Mouse (Mus musculus): ENCODE measurements at regions not wholly inside any gene's neighbourhood (a gene's known extent, or its start where the extent isn't known, plus 50 kb on each side); places are given as distances from the start of the nearest gene placed in this dataset.

DNA sequence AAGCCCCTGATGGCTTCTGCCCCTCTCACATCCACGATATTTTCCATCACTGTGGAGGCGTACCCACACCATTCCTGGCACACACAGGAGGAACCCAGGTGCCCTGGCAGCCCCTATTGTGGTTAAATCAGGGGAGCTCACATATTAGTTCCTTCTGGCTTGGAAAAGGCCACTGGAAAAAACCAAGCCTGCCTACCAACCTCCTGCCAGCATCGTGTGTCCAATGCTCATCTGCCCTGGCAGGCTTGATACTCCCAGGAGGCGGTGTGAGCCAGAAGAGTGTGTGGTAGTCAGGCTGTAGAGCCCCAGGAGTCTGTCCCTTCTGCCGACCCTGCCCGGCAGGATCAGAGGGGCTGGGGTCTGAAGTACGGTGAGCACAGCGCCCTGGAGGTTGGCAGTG lies 104.7 kb upstream of the Aldh1a3 start:
- TF ChIP-seq POLR2A (IDR thresholded peaks at IDR 0.05; ENCODE audit: borderline replicate concordance, extremely low read depth, insufficient read depth, insufficient read length) = no peak
- Histone ChIP-seq H3K9ac (ENCODE audit: low read depth, low read length, severe bottlenecking) (no peak overlapping the region), H3K4me3 (replicated peaks; ENCODE audit: low read length) (no peak overlapping the region), H3K4me2 (replicated peaks; ENCODE audit: low read depth, low read length, severe bottlenecking) (no peak overlapping the region), H3K4me1 (ENCODE audit: control insufficient read depth, insufficient read depth, low read length) (no peaks in the 10 kb centered on the region), H3K9me3 (ENCODE audit: control insufficient read depth, low read length) (no peaks in the 10 kb centered on the region), H3K36me3 (ENCODE audit: control insufficient read depth, insufficient read depth, low read length) (no peaks in the 10 kb centered on the region), H3K27me3 (ENCODE audit: control insufficient read depth, insufficient read depth, low read length) (no peaks in the 10 kb centered on the region), H3K27ac (replicated peaks; ENCODE audit: low read depth, low read length) (no peak overlapping the region)
- 81% methylated on average over 8 of the region's 8 CpGs for WGBS
- no peak for ATAC-seq (ENCODE audit: low FRiP score, low read depth)
- DNase-seq (ENCODE audit: low spot score) = no peak

DNA sequence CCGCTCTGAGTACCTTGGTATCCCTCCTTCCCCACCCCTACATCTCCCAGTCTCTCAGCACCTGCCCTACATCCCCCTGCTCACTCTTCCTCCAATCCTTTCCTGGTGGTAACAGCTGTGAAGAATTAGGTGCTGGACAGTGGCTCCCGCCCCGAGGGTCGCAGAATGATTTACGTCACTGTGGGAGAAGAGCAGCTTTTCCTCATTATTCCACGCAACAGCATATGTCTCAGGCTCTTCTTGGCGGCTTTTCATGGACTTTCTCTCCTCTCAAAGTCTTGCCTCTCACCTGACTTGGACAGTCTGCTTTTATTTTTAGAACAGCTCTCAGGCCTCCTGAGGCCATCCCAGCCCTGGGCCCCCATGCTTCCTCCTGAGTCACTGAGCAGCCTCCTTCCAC lies 103.8 kb upstream of the Aldh1a3 start:
- ATAC-seq (ENCODE audit: low FRiP score, low read depth) = no peak
- Histone ChIP-seq H3K27ac (replicated peaks; ENCODE audit: low read depth, low read length) (no peak overlapping the region), H3K4me1 (ENCODE audit: control insufficient read depth, insufficient read depth, low read length) (no peaks in the 10 kb centered on the region), H3K27me3 (ENCODE audit: control insufficient read depth, insufficient read depth, low read length) (no peaks in the 10 kb centered on the region), H3K4me3 (replicated peaks; ENCODE audit: low read length) (no peak overlapping the region), H3K9ac (ENCODE audit: low read depth, low read length, severe bottlenecking) (no peak overlapping the region), H3K4me2 (replicated peaks; ENCODE audit: low read depth, low read length, severe bottlenecking) (no peak overlapping the region), H3K9me3 (ENCODE audit: control insufficient read depth, low read length) (no peaks in the 10 kb centered on the region), H3K36me3 (ENCODE audit: control insufficient read depth, insufficient read depth, low read length) (no peaks in the 10 kb centered on the region)
- WGBS = 16% methylated on average over 7 of the region's 7 CpGs
- TF ChIP-seq POLR2A (IDR thresholded peaks at IDR 0.05; ENCODE audit: borderline replicate concordance, extremely low read depth, insufficient read depth, insufficient read length) = no peak
- no peak for DNase-seq (ENCODE audit: low spot score)

DNA sequence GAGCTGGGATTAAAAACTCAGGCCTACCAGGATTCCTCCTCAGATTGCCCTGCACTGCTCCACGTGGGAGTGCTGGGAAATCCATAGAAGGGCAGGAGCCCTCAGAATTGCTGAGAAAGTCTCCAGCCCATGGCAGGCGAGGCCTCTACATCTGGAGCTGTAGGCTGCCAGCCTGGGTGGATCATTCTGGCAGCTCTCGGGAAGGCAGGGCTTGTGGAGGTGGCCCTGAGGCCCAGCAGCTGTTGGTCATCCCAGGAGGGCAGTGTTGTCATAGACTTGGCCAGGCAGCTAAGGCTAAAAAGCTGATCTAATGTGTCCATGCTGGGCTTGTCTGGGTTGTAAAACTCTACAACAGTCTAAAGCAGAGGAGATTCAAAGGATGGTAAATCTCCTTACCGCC lies 101.6 kb upstream of the Aldh1a3 start:
- no peak overlapping the region for H3K9ac ChIP-seq (ENCODE audit: low read depth, low read length, severe bottlenecking)
- no peaks in the 10 kb centered on the region for H3K9me3 ChIP-seq (ENCODE audit: control insufficient read depth, low read length)
- WGBS = 62% methylated on average over 4 of the region's 4 CpGs
- no peak for ATAC-seq (ENCODE audit: low FRiP score, low read depth)
- no peaks in the 10 kb centered on the region for H3K36me3 ChIP-seq (ENCODE audit: control insufficient read depth, insufficient read depth, low read length)
- H3K4me3 ChIP-seq (replicated peaks; ENCODE audit: low read length) = no peak overlapping the region
- H3K4me2 ChIP-seq (replicated peaks; ENCODE audit: low read depth, low read length, severe bottlenecking) = no peak overlapping the region
- no peaks in the 10 kb centered on the region for H3K27me3 ChIP-seq (ENCODE audit: control insufficient read depth, insufficient read depth, low read length)
- H3K4me1 ChIP-seq (ENCODE audit: control insufficient read depth, insufficient read depth, low read length) = 0 out of 2 replicates have a peak, but pooled peaks cover 2% of the 10 kb centered on the region
- H3K27ac ChIP-seq (replicated peaks; ENCODE audit: low read depth, low read length) = no peak overlapping the region
- DNase-seq (ENCODE audit: low spot score) = no peak
- no peak for TF ChIP-seq POLR2A (IDR thresholded peaks at IDR 0.05; ENCODE audit: borderline replicate concordance, extremely low read depth, insufficient read depth, insufficient read length)

DNA sequence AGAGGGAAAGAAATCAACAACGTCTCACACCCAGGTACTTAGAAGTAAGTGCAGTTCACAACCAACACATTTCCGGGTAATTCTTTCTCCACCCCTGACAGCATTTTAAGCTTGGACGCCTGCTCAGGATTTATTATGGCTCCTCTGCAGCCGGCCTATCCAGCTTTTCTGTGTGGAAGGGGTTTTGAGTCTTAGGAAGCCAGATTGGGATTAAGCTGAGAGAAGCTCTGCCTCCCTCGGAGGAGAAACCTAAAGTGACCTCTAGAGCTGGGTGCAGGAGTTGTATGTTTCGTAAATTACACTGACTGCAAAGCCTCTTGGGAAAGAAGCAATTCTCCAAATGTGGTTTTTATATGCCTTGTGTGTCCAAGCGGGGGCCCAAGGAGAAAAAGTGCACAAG lies 96.6 kb upstream of the Aldh1a3 start:
- Histone ChIP-seq H3K36me3 (ENCODE audit: control insufficient read depth, insufficient read depth, low read length) (no peaks in the 10 kb centered on the region), H3K4me3 (replicated peaks; ENCODE audit: low read length) (no peak overlapping the region), H3K9me3 (ENCODE audit: control insufficient read depth, low read length) (no peaks in the 10 kb centered on the region), H3K9ac (ENCODE audit: low read depth, low read length, severe bottlenecking) (no peak overlapping the region), H3K27ac (replicated peaks; ENCODE audit: low read depth, low read length) (no peak overlapping the region), H3K4me2 (replicated peaks; ENCODE audit: low read depth, low read length, severe bottlenecking) (no peak overlapping the region), H3K4me1 (ENCODE audit: control insufficient read depth, insufficient read depth, low read length) (0 out of 2 replicates have a peak, but pooled peaks cover 2% of the 10 kb centered on the region), H3K27me3 (ENCODE audit: control insufficient read depth, insufficient read depth, low read length) (no peaks in the 10 kb centered on the region)
- DNase-seq (ENCODE audit: low spot score) (no peak), ATAC-seq (ENCODE audit: low FRiP score, low read depth) (no peak)
- 41% methylated on average over 7 of the region's 7 CpGs for WGBS
- TF ChIP-seq POLR2A (IDR thresholded peaks at IDR 0.05; ENCODE audit: borderline replicate concordance, extremely low read depth, insufficient read depth, insufficient read length) = no peak

DNA sequence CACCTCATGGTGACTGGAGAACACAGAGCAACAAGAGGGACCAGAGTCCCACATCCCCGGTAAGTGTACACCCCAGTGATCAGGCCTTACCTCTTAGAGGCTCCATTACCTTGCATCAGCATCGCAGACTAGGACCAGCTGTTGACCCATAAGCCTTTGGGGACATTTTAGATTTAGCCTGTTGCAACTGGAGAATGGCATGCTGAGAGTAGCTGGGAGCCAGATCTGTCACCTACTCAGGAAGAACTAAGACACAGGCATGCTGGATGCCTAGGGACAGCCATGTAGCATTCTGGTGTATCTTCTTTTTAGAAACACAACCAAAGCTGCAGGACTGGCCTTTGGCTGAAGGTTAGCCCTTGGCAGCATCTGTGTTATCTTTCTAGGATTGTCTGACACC lies 94.2 kb upstream of the Aldh1a3 start:
- DNase-seq (ENCODE audit: low spot score) (no peak), ATAC-seq (ENCODE audit: low FRiP score, low read depth) (no peak)
- Histone ChIP-seq H3K9ac (ENCODE audit: low read depth, low read length, severe bottlenecking) (no peak overlapping the region), H3K27me3 (ENCODE audit: control insufficient read depth, insufficient read depth, low read length) (no peaks in the 10 kb centered on the region), H3K4me3 (replicated peaks; ENCODE audit: low read length) (no peak overlapping the region), H3K27ac (replicated peaks; ENCODE audit: low read depth, low read length) (no peak overlapping the region), H3K9me3 (ENCODE audit: control insufficient read depth, low read length) (no peaks in the 10 kb centered on the region), H3K4me1 (ENCODE audit: control insufficient read depth, insufficient read depth, low read length) (0 out of 2 replicates have a peak, but pooled peaks cover 2% of the 10 kb centered on the region), H3K4me2 (replicated peaks; ENCODE audit: low read depth, low read length, severe bottlenecking) (no peak overlapping the region), H3K36me3 (ENCODE audit: control insufficient read depth, insufficient read depth, low read length) (no peaks in the 10 kb centered on the region)
- no peak for TF ChIP-seq POLR2A (IDR thresholded peaks at IDR 0.05; ENCODE audit: borderline replicate concordance, extremely low read depth, insufficient read depth, insufficient read length)
- WGBS = 71% methylated on average over 2 of the region's 2 CpGs

DNA sequence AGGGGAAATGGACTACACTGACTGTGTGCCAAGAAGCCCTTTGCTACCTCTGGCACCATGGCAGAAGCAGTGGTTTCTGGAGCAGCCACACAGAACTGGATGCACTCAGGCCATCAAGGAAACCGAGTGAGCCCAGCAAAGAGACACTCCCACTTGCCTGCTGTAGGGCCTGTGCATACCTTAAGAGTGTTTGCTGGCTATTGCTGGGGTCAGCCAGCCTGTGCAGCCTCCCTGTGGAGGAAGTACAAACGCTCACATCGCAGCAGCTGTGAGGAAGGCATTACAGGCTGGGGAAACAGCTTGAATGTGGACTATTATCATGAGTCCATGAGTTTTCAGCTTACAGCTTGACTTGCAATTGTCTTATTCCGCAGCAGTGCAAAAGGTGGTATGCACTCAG lies 88.8 kb upstream of the Aldh1a3 start:
- H3K27me3 ChIP-seq (ENCODE audit: control insufficient read depth, insufficient read depth, low read length) = no peaks in the 10 kb centered on the region
- no peak overlapping the region for H3K4me3 ChIP-seq (replicated peaks; ENCODE audit: low read length)
- H3K4me1 ChIP-seq (ENCODE audit: control insufficient read depth, insufficient read depth, low read length) = no peaks in the 10 kb centered on the region
- 0 out of 2 replicates have a peak overlapping the region, but pooled peaks have one; percentile 8 for H3K27ac ChIP-seq (replicated peaks; ENCODE audit: low read depth, low read length)
- no peak overlapping the region for H3K9ac ChIP-seq (ENCODE audit: low read depth, low read length, severe bottlenecking)
- no peak for TF ChIP-seq POLR2A (IDR thresholded peaks at IDR 0.05; ENCODE audit: borderline replicate concordance, extremely low read depth, insufficient read depth, insufficient read length)
- H3K36me3 ChIP-seq (ENCODE audit: control insufficient read depth, insufficient read depth, low read length) = no peaks in the 10 kb centered on the region
- WGBS = 45% methylated on average over 4 of the region's 4 CpGs
- ATAC-seq (ENCODE audit: low FRiP score, low read depth) (peak; percentile 41; the same call in 1 of the 2 replicates), DNase-seq (ENCODE audit: low spot score) (no peak)
- H3K4me2 ChIP-seq (replicated peaks; ENCODE audit: low read depth, low read length, severe bottlenecking) = no peak overlapping the region
- H3K9me3 ChIP-seq (ENCODE audit: control insufficient read depth, low read length) = no peaks in the 10 kb centered on the region

All from limb, embryonic 14.5 days (tissue).